Mouse (Mus musculus) ovary, adult 18-20 months (tissue): ENCODE measurements around the gene Osm.

ENCODE experiments used
- DNase-seq: peaks from one replicate; pipeline ENCODE4 v3.0.0; 2022; ENCODE audit warnings: low spot score, mixed read lengths

The Osm gene

DNA sequence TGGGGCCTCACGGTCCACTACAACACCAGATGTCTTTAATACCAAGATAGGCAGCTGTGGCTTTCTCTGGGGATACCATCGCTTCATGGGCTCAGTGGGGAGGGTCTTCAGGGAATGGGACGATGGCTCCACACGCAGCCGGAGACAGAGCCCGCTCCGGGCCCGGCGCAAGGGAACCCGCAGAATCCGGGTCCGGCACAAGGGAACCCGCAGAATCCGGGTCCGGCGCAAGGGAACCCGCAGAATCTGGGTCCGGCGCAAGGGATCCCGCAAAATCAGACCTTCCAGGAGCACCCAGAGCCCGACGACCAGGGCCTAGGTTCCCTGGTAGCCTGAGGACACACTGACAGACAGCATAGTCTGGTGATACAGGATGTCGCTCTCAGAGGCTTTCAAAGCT is 3.5 kb downstream of the Osm start:
- no peak for DNase-seq

DNA sequence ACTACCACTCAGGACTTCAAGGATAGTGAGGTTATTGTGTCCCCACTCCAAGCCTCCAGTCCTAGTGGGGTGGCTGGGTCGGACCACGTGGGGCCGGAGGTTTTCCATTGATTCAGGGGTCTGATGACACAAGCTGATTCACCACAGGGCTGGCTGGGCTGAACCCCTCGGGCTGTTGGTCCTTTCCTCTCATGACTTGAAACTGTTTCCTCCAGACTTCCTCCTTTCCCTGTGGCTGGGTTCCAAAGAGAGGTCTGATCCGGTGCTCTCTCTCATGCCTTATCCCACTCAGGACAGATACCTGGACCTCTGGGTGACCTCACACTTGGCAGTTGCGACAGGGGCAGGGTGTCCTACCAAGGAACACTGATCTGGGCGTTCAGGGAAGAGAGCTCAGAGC is 3.9 kb downstream of the Osm start:
- no peak for DNase-seq

GRCm38 (mm10) chr11:4241180-4241579 is 5.0 kb downstream of the Osm start:
- DNase-seq = no peak

DNA sequence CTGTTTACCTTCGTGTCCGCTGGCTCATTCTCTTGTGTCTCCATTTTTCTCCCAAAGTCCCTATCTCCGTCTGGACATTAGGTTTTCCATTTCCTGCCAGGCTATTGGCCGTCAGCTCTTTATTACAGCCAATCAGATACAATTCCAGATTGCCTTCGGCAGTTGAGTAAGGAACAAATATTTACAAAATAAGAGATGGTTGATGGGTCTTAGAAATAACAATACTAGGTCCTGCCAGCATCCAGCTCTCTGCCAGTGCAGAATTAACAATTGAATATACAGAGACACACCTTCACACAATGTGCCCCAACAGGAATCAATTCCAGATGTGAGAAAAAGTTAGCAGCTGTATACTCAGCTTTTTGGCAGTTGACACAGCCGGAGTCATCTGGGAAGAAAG is 9.9 kb downstream of the Osm start:
- no peak for DNase-seq

GRCm38 (mm10) chr11:4246623-4247022 is 10.4 kb downstream of the Osm start:
- no peak for DNase-seq

DNA sequence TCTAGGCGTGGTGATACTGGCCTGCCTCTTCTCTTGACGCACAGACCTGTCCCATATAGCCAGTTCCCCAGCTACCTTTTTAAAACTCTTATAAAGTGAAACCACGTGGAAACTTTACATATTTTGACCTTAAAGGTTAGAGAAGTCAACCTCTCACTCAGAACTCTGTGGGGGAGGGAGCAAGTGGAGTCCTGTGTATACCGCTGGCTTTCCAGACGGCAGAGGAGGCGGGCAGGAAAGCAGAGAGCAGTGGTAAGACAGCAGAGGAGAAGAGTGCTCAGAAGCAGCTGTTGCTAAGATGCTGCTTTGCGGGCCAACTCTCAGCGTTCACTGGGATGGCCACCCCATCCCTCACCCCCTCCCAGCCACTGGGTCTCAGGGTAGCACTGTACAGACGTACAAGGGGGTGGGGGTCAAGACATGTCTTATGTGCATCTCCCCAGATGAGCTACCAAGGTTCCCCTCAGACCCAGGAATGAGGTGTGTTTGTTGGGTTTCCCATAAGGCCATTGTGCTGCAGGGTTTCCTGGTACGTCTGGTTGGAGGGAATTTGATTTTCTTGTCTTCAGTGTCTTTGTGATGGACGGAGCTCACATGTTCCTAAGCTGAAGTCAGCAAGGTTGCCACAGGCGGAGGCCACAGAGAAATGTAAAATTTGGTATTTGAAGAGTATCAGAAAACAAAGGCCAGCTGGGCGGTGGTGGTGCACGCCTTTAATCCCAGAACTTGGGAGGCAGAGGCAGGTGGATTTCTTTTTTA is 11.2 kb downstream of the Osm start:
- no peak for DNase-seq

DNA sequence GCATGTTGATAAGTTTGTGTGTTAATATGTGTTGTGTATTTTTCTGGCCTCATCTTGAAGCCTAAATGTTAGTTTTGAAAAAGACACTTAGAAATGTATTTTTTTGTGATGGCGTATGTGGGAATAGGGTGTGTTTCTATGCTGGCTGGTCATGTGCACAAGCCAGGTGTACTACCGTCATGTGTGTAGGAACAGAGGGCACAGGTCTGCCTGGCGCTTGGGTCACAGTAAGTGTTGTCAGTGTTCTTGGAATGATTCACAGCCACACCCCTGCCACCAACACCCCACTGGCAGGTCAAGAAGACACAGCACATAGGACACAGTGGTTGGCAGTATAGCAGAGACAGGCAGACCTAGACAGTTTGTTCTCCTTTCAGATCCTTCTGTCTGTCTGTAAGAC is 12.9 kb downstream of the Osm start:
- DNase-seq = no peak

GRCm38 (mm10) chr11:4250290-4250689 is 14.1 kb downstream of the Osm start:
- no peak for DNase-seq

DNA sequence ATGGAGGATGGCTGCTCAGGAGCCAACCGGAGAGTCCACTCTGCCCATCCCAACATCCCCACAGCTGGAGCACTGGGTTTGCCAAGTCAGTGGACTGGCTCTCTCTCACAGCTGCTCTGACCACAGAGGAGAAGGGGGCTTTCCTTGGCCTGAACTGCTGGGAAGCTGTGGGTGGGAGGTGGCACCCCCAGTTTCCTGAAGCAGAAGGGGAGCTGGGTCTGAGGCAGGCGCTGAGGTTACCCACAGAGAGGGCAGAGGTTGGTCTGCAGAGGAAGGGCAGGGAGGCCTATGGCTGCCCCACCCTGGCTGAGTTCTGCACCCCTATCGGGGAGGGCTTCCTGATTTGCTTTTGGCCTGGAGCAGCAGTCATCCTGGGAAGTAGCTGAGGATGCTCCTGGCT is 15.2 kb downstream of the Osm start:
- DNase-seq = no peak

DNA sequence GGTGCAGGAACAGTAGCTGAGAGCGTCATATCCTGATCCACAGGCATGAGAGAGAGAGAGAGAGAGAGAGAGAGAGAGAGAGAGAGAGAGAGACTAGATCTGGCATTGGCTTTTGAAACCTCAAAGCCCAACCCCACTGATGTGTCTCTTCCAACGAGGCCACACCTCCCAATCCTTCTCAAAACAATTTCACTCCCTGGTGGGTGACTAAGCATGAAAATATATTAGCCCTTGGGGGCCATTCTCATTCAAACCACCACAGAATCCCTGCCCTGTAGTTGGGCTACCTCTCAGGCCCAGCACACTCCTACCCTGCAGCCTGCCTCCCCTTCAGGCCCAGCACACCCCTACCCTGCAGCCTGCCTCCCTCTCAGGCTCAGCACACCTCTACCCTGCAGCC is 16.7 kb downstream of the Osm start:
- no peak for DNase-seq

- DNase-seq = no peak
Measured at GRCm38 (mm10) chr11:4256846-4257607, 20.8 kb downstream of the Osm start, which contains the start of gene Lif. TSS of gene Lif (plus strand) at chr11:4257557.

GRCm38 (mm10) chr11:4257756-4258155 is 21.5 kb downstream of the Osm start:
- DNase-seq = no peak

GRCm38 (mm10) chr11:4258657-4259082 is 22.4 kb downstream of the Osm start:
- peak; percentile 24 for DNase-seq

GRCm38 (mm10) chr11:4260463-4261187 is 24.4 kb downstream of the Osm start:
- DNase-seq = no peak

DNA sequence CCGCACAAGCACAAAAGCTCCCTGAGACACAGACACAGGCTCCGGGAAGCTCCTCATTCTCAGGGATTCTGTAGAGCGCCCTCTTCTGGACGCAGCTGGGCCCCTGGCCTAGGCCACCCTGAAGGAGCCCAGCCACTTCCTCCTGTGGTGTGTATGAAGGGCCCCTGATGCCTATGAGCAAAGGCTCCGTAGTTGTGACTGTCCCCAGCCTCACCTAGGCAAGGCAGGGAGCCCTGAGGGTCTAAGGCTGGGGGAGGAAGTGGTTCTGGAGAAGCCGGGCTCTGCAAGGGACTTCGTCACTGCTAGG is 24.9 kb downstream of the Osm start:
- no peak for DNase-seq

DNA sequence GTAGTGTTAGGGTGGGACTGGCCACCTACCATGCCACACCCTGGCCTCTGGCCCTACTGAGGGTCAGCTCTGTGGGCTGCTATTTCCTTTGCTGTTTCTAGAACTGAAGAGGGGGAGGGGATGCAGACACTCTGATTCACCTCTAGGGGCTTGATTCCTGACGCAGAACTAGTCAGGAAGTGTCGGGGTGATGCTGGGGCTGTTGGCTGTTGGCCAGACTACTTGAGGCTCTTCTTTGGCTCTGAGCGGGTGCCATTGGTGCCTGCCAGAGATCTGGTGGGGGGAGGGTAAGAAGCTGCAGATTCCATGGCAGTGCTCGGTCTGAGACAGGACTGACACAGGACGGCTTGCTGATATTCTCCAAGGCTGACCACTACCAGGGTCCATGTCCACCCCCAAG is 25.7 kb downstream of the Osm start:
- no peak for DNase-seq

DNA sequence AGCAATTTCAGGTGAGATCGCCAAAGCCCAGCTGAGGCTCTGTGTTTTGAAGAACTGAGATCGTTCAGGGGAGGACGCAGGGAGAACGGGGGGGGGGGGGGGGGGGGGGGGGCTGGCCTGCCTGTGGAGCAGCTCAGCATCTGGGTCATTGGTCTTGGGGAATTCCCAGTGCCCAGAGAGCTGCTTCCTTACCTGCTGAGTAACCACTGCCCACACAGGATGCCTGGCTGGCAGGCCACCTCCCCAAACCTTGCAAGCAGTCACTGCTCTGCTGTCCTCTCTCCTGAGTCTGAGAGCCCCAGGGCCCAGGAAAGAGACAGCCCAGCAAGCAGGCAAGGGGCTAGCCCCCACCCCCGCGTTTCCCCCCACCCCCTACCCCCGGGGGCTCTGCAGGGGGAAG is 26.6 kb downstream of the Osm start:
- DNase-seq = no peak

DNA sequence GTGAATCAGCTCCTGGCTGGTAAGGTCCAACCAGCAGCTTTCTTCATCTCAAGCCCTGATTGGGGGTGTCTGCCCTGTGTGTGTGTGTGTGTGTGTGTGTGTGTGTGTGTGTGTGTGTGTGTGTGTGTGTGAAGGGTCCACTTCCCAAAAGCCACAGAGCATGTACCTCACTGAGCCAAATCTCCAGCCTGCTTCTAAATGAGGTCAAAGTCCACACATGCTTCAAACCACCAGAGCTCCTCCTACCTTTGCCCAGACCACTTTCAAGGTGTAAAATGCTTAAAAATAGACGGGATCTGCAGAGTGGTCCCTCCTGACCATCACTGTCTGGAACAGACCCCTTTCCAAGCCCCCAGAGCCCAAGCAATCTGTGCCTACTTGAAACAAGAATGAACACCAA is 27.1 kb downstream of the Osm start:
- no peak for DNase-seq

DNA sequence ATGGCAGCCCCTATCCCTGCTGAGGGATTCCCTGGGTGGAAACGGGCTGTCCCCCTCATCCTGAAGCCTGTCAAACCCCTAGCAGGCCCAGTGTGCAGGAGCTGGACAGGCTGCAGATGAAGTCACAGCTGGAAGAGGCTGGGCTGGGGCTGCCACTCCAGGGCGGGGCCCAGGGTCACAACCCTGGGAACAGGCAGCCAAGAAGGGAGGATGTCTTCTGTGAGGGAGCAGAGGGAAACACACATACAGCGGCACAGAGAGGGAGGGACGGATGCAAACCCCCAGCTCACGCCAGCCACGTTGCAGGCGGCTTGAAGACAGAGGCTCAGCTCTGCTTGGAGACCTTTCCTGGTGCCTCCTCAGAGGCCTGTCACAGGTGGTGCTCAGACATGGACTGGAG is 27.8 kb downstream of the Osm start:
- no peak for DNase-seq

DNA sequence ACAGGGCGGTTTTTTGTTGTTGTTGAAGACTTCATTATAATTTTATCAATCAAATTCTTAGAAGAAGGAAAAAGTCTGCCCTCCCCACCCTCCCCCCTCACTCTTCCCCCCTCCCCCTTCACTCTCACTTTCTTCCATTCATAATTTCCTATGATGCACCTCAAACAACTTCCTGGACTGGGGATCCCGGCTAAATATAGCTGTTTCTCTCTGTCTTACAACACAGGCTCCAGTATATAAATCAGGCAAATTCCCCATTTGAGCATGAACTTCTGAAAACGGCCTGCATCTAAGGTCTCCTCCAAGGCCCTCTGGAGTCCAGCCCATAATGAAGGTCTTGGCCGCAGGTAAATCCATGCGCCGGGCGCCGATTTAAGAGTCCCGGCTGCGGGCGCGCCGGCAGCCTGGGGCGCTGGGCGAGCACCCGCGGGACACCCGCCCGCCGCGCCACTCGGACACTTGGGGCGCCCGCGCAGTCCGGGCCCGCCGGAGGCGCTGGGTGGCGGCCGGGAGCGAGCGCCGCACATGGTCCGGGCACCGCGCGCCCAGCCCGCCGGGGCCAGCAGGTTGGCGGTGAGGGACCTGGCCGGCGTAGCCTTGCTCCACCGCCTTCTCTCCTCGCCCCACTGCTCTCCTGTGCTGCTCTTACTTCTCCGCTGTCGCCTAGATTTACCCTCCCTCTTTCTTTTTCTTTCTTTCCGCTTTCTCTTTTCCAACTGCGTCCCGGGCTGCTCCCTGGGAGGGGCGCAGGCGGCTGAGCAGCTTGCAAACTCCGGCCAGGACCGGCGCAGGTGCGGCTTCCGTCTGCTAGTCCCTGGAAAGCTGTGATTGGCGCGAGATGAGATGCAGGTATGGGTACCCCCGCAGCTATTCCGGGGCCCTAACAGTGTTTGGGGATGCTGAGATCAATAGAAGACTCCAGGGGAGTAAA is 30.3 kb downstream of the Osm start:
- DNase-seq = no peak

GRCm38 (mm10) chr11:4267202-4267578 is 31.0 kb downstream of the Osm start:
- no peak for DNase-seq

GRCm38 (mm10) chr11:4268500-4268899 is 32.3 kb downstream of the Osm start:
- no peak for DNase-seq
